Mouse (Mus musculus) neutrophil, adult 5-6 weeks (primary cell): ENCODE data around the gene Erbb3. TPM values are rescaled to one million over a fixed set of nuclear protein-coding genes. Genes with fewer than 3 reads are reported as not detected.

Source experiments
- ATAC-seq: fragments of 151-379, 151-347 bp; 2 replicates; pipeline ENCODE4 v1.8.0; 2017; ENCODE audit warnings: mild to moderate bottlenecking, moderate TSS enrichment; ENCODE audit not compliant: insufficient number of reproducible peaks, poor library complexity, low FRiP score, severe bottlenecking; ENCODE audit errors: extremely low read depth
- total RNA-seq: library from RNA; stranded (forward); fragments of 200-1000 nt; gene quantifications from 2 replicates; pipeline ENCODE4 v1.2.3, GENCODE M21; 2017

Erbb3 gene
- total RNA-seq, 1 experiment from 2014 or later = 1.3 TPM

GRCm38 (mm10) chr10:128544151-128544657, 45.2 kb downstream of the Erbb3 start:
- no peak for ATAC-seq

- ATAC-seq = no peak
Observed at GRCm38 (mm10) chr10:128543100-128543499, 46.4 kb downstream of the Erbb3 start.

GRCm38 (mm10) chr10:128538340-128538870, 51.0 kb downstream of the Erbb3 start:
- ATAC-seq = no peak

GRCm38 (mm10) chr10:128536266-128536940, 53.0 kb downstream of the Erbb3 start:
- peak; percentile 99 for ATAC-seq

GRCm38 (mm10) chr10:128535624-128536265, 53.7 kb downstream of the Erbb3 start:
- peak; percentile 51 for ATAC-seq

GRCm38 (mm10) chr10:128535206-128535605, 54.2 kb downstream of the Erbb3 start:
- no peak for ATAC-seq

- no peak for ATAC-seq
Observed at GRCm38 (mm10) chr10:128526366-128527356, 62.8 kb downstream of the Erbb3 start.

- peak; percentile 88 for ATAC-seq
Observed at GRCm38 (mm10) chr10:128525671-128526308, 63.7 kb downstream of the Erbb3 start, which contains the start of gene Esyt1. TSS of gene Esyt1 (minus strand) at chr10:128525871.

GRCm38 (mm10) chr10:128524732-128525662, 64.5 kb downstream of the Erbb3 start:
- peak; percentile 24 for ATAC-seq

GRCm38 (mm10) chr10:128524111-128524731, 65.2 kb downstream of the Erbb3 start:
- no peak for ATAC-seq

GRCm38 (mm10) chr10:128522351-128522750, 67.1 kb downstream of the Erbb3 start:
- no peak for ATAC-seq

GRCm38 (mm10) chr10:128520591-128520990, 68.9 kb downstream of the Erbb3 start:
- no peak for ATAC-seq

GRCm38 (mm10) chr10:128518833-128519232, 70.6 kb downstream of the Erbb3 start:
- ATAC-seq = peak; percentile 51; the same call in 1 of the 2 replicates
